Mouse (Mus musculus): ENCODE measurements around the gene Kank3. TPM values are rescaled to one million over a fixed set of nuclear protein-coding genes. Genes with fewer than 3 reads are reported as not detected.
"Not testable (repeated sequence)": the region's sequence is repeated elsewhere in the genome, so short reads cannot be mapped to it uniquely, and the experiment has no call there.

Kank3 gene
- polyA plus RNA-seq, 1 experiment from 2014 or later: 45.8 TPM

DNA sequence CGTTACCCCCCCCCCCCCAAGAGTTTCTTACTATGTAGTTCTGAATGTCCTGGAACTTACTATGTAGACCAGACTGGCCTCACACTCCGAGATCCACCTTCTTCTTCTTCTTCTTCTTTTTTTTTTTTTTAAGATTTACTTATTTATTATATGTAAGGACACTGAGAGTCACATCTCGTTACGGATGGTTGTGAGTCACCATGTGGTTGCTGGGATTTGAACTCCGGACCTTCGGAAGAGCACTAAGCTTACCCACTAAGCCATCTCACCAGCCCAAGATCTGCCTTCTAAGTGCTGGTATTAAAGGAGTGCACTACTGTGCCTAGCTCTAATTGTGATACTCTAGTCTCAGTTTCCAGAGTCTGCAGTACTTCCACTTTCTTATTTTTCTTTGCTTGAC lies 5.1 kb downstream of the Kank3 start:
- Histone ChIP-seq H3K36me3 (ENCODE audit: control insufficient read depth, insufficient read depth, low read length) (peaks cover 19% of the 10 kb centered on the region), H3K9ac (replicated peaks; ENCODE audit: low read length) (no peak overlapping the region), H3K4me3 (replicated peaks; ENCODE audit: low read depth, low read length) (no peak overlapping the region), H3K27ac (replicated peaks; ENCODE audit: low read depth, low read length) (no peak overlapping the region), H3K27me3 (ENCODE audit: control insufficient read depth, insufficient read depth, low read length) (no peaks in the 10 kb centered on the region), H3K4me1 (ENCODE audit: control insufficient read depth, insufficient read depth, low read length) (peaks cover 12% of the 10 kb centered on the region), H3K4me2 (ENCODE audit: low read length) (no peak overlapping the region), H3K9me3 (ENCODE audit: control insufficient read depth, low read length) (no peaks in the 10 kb centered on the region)
- ATAC-seq (ENCODE audit: low FRiP score, low TSS enrichment) (no peak), DNase-seq (no peak)
- 94% methylated on average over 6 of the region's 6 CpGs for WGBS

DNA sequence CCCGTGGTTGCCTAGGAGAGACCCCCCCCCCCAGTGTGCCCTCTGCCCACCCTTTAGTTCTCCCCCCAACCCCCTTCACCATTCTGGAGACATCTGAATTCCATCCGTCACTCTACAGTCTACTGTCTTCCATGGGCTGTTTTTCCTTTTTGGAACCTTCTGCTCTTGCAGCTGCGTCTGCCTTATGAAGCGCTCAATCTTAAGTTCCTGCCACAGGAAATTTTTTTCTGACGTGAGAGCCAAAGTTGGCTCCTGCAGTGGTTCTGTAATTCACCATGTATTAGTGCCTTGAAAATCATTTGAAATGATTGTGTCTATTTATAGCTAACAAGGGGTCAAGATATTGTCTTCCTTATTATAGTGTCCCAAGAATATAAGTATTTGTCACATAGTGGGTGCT lies 6.3 kb downstream of the Kank3 start:
- Histone ChIP-seq H3K9me3 (ENCODE audit: control insufficient read depth, low read length) (no peaks in the 10 kb centered on the region), H3K4me1 (ENCODE audit: control insufficient read depth, insufficient read depth, low read length) (peaks cover 12% of the 10 kb centered on the region), H3K4me2 (ENCODE audit: low read length) (peak overlapping the region; percentile 92), H3K27ac (replicated peaks; ENCODE audit: low read depth, low read length) (no peak overlapping the region), H3K9ac (replicated peaks; ENCODE audit: low read length) (0 out of 2 replicates have a peak overlapping the region, but pooled peaks have one; percentile 75), H3K36me3 (ENCODE audit: control insufficient read depth, insufficient read depth, low read length) (peaks cover 31% of the 10 kb centered on the region), H3K27me3 (ENCODE audit: control insufficient read depth, insufficient read depth, low read length) (no peaks in the 10 kb centered on the region), H3K4me3 (replicated peaks; ENCODE audit: low read depth, low read length) (peak overlapping the region; percentile 51)
- 83% methylated on average over 5 of the region's 5 CpGs for WGBS
- DNase-seq (no peak), ATAC-seq (ENCODE audit: low FRiP score, low TSS enrichment) (no peak)

DNA sequence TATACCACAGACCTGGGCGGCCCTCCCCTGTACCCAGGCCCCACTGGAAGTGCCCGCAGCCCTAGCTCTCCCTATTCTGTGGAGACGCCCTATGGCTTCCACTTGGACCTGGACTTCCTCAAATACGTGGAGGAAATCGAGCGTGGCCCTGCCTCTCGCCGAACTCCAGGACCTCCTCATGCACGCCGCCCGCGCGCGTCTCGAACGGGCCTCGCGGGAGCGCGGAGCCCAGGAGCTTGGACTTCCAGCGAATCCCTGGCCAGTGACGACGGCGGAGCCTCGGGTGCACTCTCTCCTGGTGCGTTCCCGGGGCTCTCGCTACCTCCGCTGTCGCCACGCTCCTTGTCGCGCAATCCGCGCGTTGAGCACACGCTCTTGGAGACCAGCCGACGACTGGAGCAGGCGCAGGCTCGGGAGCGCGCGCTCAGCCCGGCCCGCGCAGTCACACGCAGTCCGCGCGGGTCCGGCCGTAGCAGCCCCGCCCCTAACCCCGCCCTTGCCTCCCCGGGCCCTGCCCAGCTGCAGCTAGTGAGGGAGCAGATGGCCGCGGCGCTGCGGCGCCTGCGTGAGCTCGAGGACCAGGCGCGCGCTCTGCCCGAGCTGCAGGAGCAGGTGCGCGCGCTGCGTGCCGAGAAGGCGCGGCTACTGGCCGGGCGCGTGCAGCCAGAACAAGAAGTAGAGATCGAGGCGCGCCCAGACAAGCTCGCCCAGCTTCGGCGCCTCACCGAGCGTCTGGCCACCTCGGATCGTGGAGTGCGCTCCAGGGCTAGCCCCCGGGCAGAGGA lies 7.1 kb downstream of the Kank3 start:
- Histone ChIP-seq H3K4me1 (ENCODE audit: control insufficient read depth, insufficient read depth, low read length) (peaks cover 12% of the 10 kb centered on the region), H3K9me3 (ENCODE audit: control insufficient read depth, low read length) (no peaks in the 10 kb centered on the region), H3K9ac (replicated peaks; ENCODE audit: low read length) (peak overlapping the region; percentile 75), H3K36me3 (ENCODE audit: control insufficient read depth, insufficient read depth, low read length) (peaks cover 39% of the 10 kb centered on the region), H3K27ac (replicated peaks; ENCODE audit: low read depth, low read length) (peak overlapping the region; percentile 87), H3K27me3 (ENCODE audit: control insufficient read depth, insufficient read depth, low read length) (no peaks in the 10 kb centered on the region), H3K4me2 (ENCODE audit: low read length) (peak overlapping the region; percentile 92), H3K4me3 (replicated peaks; ENCODE audit: low read depth, low read length) (peak overlapping the region; percentile 51)
- ATAC-seq (ENCODE audit: low FRiP score, low TSS enrichment) (peak; percentile 97), DNase-seq (peak; percentile 98)
- WGBS: under 1% methylated on average over 85 of the region's 89 CpGs

DNA sequence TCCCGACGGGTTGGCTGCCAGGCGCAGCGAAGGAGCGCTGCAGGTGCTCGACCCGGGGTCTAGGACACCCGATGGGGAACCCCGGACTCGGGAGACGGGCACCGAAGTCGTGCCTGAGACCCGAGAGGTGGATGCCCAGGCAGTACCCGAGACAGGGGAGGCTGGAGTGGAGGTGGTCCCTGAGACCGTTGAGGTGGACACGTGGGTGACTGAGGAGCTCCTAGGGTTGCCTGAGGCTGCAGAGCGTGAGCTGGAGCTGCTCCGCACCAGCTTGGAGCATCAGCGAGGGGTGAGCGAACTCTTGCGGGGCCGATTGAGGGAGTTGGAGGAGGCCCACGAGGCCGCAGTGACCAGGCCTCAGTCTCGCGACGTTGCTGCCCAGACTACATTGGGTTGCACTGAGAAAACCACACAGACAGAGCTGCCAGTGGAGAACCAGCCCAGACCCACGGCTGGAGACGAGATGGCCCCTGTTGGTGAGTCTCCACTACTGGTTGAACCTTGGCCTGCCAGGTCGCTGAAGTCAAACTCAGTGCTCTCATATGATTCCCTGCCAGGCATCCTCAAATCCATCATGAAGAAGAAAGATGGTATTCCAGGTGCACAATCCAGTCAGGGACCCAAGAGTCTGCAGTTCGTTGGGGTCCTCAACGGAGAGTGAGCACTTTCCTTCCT lies 7.8 kb downstream of the Kank3 start:
- H3K36me3 ChIP-seq (ENCODE audit: control insufficient read depth, insufficient read depth, low read length): peaks cover 45% of the 10 kb centered on the region
- H3K4me3 ChIP-seq (replicated peaks; ENCODE audit: low read depth, low read length): peak overlapping the region; percentile 51
- peak overlapping the region; percentile 87 for H3K27ac ChIP-seq (replicated peaks; ENCODE audit: low read depth, low read length)
- H3K4me2 ChIP-seq (ENCODE audit: low read length): peak overlapping the region; percentile 92
- H3K4me1 ChIP-seq (ENCODE audit: control insufficient read depth, insufficient read depth, low read length): peaks cover 18% of the 10 kb centered on the region
- H3K9me3 ChIP-seq (ENCODE audit: control insufficient read depth, low read length): no peaks in the 10 kb centered on the region
- H3K9ac ChIP-seq (replicated peaks; ENCODE audit: low read length): peak overlapping the region; percentile 75
- ATAC-seq (ENCODE audit: low FRiP score, low TSS enrichment) (no peak; the same call in none of the 2 replicates), DNase-seq (no peak)
- H3K27me3 ChIP-seq (ENCODE audit: control insufficient read depth, insufficient read depth, low read length): no peaks in the 10 kb centered on the region
- WGBS: 14% methylated on average over 33 of the region's 33 CpGs

DNA sequence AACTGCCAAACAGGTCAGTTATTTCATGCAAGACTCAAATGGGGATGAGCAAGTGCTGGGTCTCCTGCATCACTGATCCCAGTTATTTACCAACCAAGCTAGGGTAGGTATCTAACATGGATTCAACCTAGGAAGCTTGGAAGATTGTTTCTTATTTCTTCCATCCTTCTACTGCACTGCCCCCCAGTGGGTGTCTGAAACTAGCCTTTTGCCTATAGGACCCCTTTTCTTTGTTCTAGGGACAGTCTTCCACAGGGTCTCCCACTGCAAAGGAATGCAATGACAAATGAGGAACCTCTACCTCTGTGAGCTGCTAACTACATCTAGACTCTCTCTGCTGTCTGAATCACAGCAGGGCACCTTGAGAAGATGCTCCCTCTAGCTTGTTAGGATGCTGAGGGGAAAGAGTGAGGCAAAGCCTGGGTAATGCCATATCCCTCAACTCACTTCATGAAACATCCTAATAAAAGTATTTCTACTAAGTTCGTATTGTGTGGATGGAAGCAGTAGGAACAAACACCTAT lies 12.2 kb downstream of the Kank3 start:
- Histone ChIP-seq H3K9me3 (ENCODE audit: control insufficient read depth, low read length) (no peaks in the 10 kb centered on the region), H3K9ac (replicated peaks; ENCODE audit: low read length) (no peak overlapping the region), H3K4me1 (ENCODE audit: control insufficient read depth, insufficient read depth, low read length) (peaks cover 31% of the 10 kb centered on the region), H3K4me2 (ENCODE audit: low read length) (peak overlapping the region; percentile 74), H3K36me3 (ENCODE audit: control insufficient read depth, insufficient read depth, low read length) (peaks cover 48% of the 10 kb centered on the region), H3K27me3 (ENCODE audit: control insufficient read depth, insufficient read depth, low read length) (no peaks in the 10 kb centered on the region), H3K27ac (replicated peaks; ENCODE audit: low read depth, low read length) (no peak overlapping the region), H3K4me3 (replicated peaks; ENCODE audit: low read depth, low read length) (no peak overlapping the region)
- 88% methylated on average over 1 of the region's 1 CpGs for WGBS
- ATAC-seq (ENCODE audit: low FRiP score, low TSS enrichment) (no peak), DNase-seq (peak; percentile 28)

DNA sequence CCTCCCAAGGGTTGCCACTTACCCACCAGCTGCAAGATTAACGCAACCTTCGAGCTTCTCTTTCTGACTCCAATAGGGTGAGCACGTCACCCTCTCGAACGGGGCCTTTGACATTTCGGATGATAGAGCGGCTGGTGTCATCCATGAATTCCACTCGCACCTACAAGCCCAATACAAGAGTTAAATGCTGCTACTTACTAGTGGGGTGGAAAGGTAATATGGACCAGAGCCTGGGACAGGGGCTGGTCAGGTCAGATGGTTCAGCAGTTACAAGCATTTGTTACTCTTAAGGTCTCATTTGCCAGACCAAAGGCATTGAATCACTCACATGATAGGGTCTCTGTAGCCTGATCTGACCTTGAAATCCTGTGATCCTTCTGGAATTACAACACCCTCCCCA lies 12.9 kb downstream of the Kank3 start:
- peak overlapping the region; percentile 50 for H3K4me3 ChIP-seq (replicated peaks; ENCODE audit: low read depth, low read length)
- H3K9me3 ChIP-seq (ENCODE audit: control insufficient read depth, low read length); DNase-seq; H3K27me3 ChIP-seq (ENCODE audit: control insufficient read depth, insufficient read depth, low read length); ATAC-seq (ENCODE audit: low FRiP score, low TSS enrichment); H3K27ac ChIP-seq (replicated peaks; ENCODE audit: low read depth, low read length): not testable (repeated sequence)
- H3K4me1 ChIP-seq (ENCODE audit: control insufficient read depth, insufficient read depth, low read length): peaks cover 28% of the 10 kb centered on the region
- peak overlapping the region; percentile 87 for H3K9ac ChIP-seq (replicated peaks; ENCODE audit: low read length)
- WGBS: 82% methylated on average over 8 of the region's 8 CpGs
- peak overlapping the region; percentile 74 for H3K4me2 ChIP-seq (ENCODE audit: low read length)
- peaks cover 50% of the 10 kb centered on the region for H3K36me3 ChIP-seq (ENCODE audit: control insufficient read depth, insufficient read depth, low read length)

DNA sequence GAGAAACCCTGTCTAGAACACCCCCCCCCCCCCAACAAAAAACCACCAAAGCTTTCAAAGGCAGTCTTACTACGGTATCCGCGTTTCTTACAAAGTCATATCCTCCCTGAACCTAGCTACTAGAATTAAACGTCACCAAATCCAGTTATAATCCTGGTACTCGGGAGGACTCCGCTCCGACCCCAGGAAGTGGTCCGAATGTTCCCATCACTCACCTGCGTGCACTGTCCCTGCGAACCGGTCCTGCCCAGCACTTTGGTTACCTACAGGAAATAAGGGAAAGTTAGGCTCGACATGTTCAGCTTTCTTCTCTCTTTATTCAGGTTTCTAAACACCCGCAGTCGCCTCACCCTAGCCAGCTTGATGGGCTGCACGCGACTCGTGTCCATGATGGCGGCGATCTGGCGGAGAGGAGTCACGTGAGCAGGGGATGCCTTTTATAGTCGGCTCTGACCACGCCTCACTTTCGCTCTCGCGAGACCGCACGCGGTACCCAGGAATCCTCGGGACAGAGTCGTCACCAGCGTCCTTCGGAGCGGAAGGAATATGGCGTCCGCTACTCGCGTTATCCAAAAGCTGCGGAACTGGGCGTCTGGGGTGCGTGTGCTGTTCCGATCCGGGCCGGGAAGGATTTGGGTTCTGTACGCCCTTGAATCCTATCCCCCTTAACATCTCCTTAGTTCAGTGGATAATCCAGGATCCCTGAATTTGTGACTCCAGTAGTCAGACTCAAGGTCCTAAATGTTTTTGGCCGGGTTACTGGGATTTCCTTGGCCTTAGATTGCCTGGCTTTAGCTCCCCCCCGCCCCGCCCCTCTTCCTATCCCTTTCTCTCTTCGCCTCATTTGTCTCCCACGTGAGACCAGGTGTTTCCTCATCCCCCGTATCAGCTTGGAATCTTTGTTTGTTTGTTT lies 14.0 kb downstream of the Kank3 start, which contains the start of the genes Rps28 and Ndufa7:
Gene Rps28 (minus strand): TSS at position 479 of the 913 bp plus-strand sequence.
Gene Ndufa7 (plus strand): TSS at position 489 of the 913 bp plus-strand sequence.
- peak; percentile 99 for DNase-seq
- peak within 1 kb of the TSS; percentile 74 for H3K4me2 ChIP-seq (ENCODE audit: low read length)
- H3K4me1 ChIP-seq (ENCODE audit: control insufficient read depth, insufficient read depth, low read length): peaks cover 24% of the 10 kb centered on the region
- no peaks in the 10 kb centered on the region for H3K27me3 ChIP-seq (ENCODE audit: control insufficient read depth, insufficient read depth, low read length)
- WGBS: under 1% methylated on average over 51 of the region's 51 CpGs
- peak within 1 kb of the TSS; percentile 50 for H3K4me3 ChIP-seq (replicated peaks; ENCODE audit: low read depth, low read length)
- H3K9ac ChIP-seq (replicated peaks; ENCODE audit: low read length): peak within 1 kb of the TSS; percentile 87
- no peaks in the 10 kb centered on the region for H3K9me3 ChIP-seq (ENCODE audit: control insufficient read depth, low read length)
- H3K27ac ChIP-seq (replicated peaks; ENCODE audit: low read depth, low read length): peak within 1 kb of the TSS; percentile 86
- H3K36me3 ChIP-seq (ENCODE audit: control insufficient read depth, insufficient read depth, low read length): peaks cover 44% of the 10 kb centered on the region
- peak; percentile 94 for ATAC-seq (ENCODE audit: low FRiP score, low TSS enrichment)

DNA sequence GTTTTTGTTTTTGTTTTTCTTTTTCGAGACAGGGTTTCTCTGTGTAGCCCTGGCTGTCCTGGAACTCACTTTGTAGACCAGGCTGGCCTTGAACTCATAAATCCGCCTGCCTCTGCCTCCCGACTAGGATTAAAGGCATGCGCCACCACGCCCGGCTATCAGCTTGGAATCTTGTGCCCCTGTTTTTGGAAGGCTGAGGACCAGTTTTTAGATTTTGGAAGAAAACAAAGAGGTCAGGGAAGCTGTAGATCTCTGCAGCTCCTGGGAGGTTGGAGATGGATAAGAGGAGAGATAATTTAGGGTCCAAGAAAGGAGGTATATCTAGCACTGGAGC lies 14.6 kb downstream of the Kank3 start:
- Histone ChIP-seq H3K4me1 (ENCODE audit: control insufficient read depth, insufficient read depth, low read length) (peaks cover 24% of the 10 kb centered on the region), H3K36me3 (ENCODE audit: control insufficient read depth, insufficient read depth, low read length) (peaks cover 45% of the 10 kb centered on the region)
- not testable (repeated sequence) for H3K9me3 ChIP-seq (ENCODE audit: control insufficient read depth, low read length)

More for the DNA sequence above, 14.6 kb downstream of the Kank3 start:
- Histone ChIP-seq H3K27ac (replicated peaks; ENCODE audit: low read depth, low read length) (peak overlapping the region; percentile 86; the same call in 1 of the 2 replicates), H3K9ac (replicated peaks; ENCODE audit: low read length) (peak overlapping the region; percentile 87), H3K4me2 (ENCODE audit: low read length) (peak overlapping the region; percentile 74), H3K4me3 (replicated peaks; ENCODE audit: low read depth, low read length) (peak overlapping the region; percentile 50)
- WGBS: 4% methylated on average over 6 of the region's 6 CpGs
- ATAC-seq (ENCODE audit: low FRiP score, low TSS enrichment); DNase-seq; H3K27me3 ChIP-seq (ENCODE audit: control insufficient read depth, insufficient read depth, low read length): not testable (repeated sequence)
